Mouse (Mus musculus) myocyte (in vitro differentiated cells): ENCODE measurements around the gene Serinc4.
"Not testable (repeated sequence)": the region's sequence is repeated elsewhere in the genome, so short reads cannot be mapped to it uniquely, and the experiment has no call there.

Experiments
- POLR2A ChIP-seq: IDR thresholded peaks from one replicate; pipeline ENCODE4 v1.6.1; 2011; ENCODE audit warnings: low read depth, mild to moderate bottlenecking, control low read depth, moderate library complexity; ENCODE audit not compliant: insufficient read length
- REST ChIP-seq: IDR thresholded peaks from one replicate; pipeline ENCODE4 v1.6.1; 2011; ENCODE audit warnings: mild to moderate bottlenecking, control low read depth, moderate library complexity; ENCODE audit not compliant: insufficient read depth, insufficient read length

- TF ChIP-seq POLR2A, REST: not testable (repeated sequence)
Observed at GRCm38 (mm10) chr2:121484403-121484802, 27.8 kb upstream of the Serinc4 start.
